Mouse (Mus musculus) natural killer cell, adult 2 months (primary cell): Measurements from ENCODE around the gene Vsir.

ENCODE experiments used
- DNase-seq, 2 experiments: peaks; one replicate each; pipeline ENCODE4 v3.0.0; 2022; ENCODE audit warnings: low spot score in 2 of 2

The Vsir gene

DNA sequence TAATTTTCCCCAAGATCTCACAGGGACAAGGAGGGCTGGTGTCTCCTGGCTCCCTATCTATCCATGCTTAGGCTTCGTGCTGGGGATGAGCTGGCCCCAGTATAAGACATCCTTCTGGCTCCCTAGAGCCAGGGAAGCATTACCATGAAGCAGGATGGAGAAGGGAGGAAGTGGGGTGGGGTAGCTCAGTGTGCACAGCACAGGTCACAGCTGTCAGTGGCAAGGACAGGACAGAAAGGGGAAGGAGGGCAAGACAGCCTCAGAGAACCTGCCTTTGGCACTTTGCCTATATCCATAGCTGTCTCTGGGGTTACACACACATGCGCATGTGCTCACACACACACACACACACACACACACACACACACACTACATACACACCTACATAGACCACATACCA, 41.7 kb downstream of the Vsir start:
- DNase-seq: no peak

DNA sequence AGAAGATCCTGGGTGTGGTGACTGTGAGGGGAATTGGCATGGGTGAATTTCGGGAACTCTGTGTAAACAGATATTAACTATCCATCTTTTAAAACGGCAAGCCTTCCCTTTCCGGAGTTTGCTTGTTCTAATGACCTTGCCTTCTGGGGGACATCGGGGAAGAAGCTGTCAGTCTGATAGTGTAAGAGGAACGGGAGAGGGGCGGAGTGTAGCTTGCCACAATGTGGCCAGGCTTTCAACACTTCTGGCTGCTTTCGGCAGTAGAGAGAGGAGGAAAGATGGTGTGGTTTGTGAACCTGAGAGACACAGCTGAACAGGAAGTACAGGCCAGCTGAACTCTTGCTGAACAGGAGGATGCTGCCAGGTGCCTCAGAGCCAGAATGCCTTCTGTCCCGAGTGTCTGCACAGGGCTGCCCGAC, 42.8 kb downstream of the Vsir start:
- peak; percentile 61 to 71 for DNase-seq

DNA sequence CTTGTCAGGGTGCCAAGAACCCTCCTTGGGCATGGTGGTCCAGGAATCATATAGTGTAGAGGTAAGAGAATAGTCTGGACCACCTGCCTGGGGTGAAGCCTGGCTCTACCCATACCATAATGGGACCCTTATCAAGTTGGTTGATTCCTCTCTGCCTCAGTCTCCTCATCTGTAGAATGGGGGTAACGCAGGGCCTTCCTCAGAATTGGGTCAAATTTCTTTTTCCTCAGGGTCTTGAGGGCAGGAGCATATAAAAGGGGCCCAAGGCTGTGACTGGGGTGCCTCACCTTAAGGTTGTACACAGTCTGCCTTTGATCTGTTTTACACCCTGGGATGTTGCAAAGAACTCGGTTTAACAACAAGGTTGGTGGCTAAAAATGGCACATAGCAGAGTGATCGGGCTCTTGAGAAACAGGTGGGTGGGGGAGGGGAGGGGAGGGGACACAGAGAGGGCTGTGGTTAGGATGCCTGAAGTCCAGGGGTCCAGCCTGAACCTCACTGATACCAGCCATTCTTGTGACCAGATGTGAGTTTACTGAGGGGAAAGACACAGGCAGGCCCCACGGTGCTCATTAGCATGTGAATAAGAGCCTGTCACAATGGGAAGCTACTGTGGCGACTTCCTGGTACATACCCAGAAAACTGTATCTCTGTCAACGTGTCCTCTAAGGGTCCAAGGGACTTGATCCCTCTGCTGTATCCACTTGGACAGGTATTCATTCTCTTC, 43.7 kb downstream of the Vsir start:
- DNase-seq: peak in 1 of 2 experiments; percentile 23

DNA sequence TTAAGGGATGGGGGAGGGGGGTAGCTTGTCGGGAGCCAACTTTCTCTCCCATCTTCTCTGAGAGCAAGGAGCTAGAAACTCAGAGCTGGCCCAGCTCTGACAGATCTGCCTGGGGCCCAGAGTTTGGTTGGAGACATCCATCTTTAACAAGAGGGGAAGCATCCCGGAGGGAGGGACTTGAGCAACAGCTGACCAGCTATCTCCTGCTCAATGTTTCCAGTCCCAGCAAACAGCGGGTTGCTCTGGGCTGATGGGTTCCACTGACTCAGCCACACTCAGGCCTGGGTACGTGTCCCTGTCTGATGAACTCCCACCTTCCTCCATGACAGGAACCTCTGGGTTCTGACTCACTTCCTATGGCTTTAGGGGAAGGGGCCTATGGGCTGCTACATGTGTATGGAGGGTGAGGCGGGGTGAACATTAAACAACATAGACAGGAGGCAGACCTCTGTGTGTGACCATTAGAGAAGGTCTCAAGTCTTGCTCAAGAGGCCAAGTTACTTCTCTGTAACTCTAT, 44.3 kb downstream of the Vsir start:
- no peak for DNase-seq

DNA sequence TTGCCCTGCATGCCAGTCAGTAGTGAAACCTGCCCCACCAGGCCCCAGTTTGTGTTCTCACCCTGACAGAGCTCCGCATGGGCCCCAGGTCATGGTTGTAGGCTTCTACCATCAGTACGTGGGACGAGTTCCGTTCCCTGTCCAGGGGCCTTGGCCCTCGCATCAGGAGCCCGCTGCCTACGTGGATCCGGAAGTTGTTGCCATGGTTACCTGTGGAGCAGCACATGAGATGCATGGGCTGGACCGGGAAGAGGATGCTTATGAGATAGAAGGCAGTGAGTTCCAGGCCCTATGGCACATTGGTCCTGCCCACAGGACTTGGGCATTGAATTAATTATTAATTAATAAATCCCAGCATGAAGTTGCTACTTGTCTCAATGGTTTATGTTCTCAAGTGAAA, 45.0 kb downstream of the Vsir start:
- DNase-seq: no peak

DNA sequence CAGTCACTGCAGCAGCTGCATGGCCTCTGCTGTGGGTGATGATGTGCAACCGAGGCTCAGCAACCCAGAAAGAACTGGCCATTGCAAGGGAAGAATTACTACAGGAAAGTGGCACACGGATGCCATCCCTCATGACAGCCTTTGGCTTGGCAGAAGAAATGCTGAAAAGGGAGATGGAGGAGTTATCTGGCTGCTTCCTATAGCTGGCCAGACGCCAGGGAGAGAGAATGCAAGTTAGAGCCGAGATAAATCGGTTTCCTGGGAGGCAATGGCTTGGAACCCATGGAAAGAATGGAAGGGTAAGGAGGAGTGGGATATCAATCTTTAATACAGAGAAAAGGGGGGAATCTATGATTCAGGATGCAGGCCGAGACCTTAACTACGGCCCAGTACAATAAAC, 48.3 kb downstream of the Vsir start:
- DNase-seq: no peak

DNA sequence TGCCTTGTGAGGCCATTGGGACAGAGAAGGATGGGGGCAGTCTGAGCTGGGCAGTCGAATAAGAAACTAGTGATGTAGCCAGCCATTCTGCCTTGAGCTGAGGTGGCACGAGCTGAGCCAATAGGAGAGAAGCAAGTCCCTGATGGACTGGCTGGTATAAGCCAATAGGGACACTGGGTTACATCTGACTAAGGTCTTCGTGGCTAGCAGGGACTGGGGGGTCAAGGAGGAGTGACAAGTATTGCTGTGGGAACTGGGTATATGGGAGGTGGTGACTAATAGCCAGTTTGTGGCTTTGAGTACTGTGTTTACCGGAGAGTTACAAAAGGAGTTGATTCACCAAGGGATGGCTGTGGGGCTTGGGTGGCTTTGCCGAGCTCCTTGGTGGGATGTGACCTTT, 49.0 kb downstream of the Vsir start:
- peak; percentile 32 to 60 for DNase-seq

DNA sequence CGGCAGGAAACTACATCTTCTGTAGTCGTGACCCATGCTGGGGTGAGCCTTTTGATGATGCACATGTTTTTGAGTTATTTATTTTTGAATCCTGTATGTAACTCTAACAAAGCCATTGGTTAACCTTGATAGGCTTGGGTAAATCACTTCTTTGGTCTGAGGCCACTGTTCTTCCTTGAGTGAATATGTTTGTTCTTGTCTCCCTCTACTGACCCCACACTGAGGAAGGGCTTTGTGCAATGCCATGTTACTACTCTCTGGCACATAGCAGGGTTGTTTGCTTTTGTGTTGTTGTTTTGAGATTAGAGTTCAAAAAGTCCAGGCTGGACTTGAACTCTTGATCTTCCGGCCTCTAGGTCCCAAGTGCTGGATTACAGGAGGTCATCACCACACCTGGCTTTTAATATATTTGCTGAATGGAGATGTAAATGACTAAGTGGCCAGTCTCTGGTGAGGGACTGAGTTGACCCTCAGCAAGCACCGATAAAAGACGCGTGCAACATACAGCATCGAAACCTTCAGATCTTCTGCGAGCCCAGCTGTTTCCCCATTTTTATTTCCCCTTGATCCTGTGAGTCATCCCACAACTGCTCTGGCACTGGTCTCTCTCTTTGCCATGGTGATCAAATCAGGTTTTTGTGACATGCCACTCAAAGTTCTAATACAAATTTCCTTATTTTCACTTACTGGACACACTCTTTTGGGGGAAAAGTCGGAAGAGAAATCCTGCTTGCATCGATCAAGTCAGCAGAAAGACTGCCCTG, 51.6 kb downstream of the Vsir start:
- DNase-seq: no peak

DNA sequence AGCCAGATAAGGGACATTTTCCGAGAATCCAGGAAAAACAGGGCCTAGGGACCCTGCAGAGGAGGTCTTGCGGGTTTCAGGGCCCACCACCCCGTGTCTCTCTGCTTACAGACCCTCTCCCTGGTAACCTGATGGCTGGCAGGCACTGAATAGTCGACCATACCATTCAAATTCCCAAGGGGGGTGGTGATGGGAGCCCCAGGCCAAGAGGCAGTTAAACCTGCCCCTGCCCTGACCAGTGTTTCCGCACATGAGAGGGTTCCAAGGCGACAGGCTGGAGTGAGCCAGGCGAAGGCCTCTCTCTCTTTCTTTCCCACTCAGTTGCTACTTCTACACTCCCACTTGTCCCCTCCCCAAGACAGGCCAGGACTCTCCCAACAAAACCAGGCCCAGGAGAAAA, 52.8 kb downstream of the Vsir start, which contains the start of gene Gm17455:
Gene Gm17455, plus strand, starts transcription at position 278 of the 400 bp plus-strand sequence.
- no peak for DNase-seq

DNA sequence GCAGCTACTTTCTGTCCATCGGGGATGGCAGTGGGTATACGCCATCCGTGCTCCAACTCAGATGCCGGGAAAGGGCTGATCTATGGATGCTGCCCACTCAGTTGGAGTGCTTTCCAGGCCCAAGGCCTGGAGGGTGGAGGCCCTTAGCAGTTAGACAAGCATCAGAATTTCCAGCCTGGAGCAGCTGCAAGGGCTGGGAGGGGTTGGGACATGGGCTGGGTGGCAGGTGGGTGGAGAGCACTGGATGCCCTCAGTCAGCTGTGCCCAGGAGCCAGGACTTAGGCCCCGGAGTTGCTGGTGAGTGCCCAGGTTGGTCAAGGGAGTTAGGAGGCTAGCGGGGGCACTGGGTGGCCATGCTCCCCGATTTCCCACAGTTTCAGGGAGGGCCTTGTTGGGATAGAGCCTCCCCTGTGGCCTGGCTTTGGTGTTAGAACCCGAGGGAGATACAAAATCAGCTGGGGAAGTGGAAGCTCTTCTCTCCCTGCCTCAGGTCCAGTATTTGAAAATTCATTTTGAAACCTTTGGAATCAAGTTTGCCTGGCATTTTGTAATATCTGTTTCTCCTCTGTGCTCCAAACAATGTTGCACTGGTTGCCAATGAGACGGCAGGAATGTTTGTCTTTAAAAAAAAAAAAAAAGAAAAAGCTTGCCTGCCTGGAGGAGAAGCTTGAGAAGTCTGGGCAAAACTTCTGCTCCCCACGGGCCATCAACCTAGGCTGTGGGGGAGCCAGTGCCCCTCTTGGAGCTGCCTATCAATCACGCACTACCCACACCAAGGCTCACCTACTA, 54.0 kb downstream of the Vsir start:
- DNase-seq: no peak

DNA sequence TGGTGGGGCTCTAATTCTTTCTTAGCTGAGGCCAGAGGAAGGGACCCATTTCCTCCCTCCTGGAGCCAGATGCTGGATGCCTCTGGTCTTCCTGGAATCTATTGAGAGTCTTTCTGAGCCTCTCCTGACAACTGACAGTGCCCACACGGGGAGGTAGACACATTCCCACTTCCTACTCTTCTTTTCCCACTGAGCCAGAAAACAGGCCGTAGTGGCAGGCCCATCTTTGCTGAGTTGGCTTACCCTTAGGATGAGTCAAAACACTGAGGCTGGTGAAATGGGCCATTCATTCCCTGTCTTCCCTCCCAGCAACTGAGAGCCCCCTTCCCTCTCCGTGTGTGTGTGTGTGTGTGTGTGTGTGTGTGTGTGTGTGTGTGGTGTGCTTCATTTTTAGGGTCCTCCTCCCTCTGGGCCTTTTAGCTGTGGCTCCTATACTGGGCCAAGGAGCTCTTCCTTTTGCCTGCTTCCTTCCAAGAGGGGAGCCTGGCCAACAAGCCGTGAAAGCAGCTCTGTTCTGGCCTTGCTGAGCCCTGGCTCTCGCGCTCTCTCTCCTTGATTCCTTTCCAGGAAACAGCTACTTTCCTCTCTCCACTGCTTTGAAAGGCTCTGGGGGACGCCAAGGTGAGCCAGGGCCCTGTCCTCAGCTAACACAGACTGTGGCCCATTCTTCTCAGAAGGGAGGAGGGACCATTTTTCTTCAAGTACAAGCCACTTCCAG, 59.0 kb downstream of the Vsir start:
- DNase-seq: no peak

DNA sequence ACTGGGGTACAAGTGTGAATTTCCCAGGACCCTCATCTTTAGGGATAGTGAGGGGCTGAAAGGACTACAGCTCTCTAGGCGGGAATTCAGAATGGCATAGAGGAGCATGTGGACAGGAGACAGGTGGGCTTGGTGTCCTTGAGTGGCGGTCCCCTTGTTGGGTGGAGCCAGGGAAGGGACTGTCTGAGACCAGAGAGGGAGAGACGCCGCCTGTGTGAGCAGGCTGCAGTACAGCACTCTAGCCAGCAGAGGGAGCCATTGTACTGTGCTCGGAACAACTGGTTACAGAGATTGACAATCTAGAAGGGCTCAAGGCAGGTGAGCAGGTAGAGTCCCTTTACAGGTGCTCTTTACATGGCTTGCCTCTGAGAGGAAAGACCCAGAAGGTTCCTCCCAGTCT, 61.2 kb downstream of the Vsir start:
- peak; percentile 55 to 70 for DNase-seq

DNA sequence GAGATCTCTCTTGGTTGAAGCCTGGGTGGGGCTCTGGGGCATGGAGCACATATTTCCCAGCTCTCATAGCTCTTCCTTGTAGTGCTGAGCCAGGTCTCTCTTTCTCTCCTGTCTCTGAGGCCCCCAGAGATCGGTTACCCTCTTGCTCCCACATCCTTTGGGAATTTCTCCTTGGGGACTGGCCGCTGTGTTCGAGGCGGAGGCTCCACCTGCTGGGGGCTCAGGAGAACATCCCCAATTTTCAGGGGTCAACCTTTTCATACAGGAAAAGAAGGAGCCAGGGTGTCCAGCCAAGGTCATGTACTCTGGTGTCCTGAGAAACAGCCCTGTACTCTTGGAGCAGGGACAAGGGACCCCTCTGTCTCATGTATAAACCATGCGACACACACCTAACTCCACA, 65.1 kb downstream of the Vsir start:
- DNase-seq: no peak

DNA sequence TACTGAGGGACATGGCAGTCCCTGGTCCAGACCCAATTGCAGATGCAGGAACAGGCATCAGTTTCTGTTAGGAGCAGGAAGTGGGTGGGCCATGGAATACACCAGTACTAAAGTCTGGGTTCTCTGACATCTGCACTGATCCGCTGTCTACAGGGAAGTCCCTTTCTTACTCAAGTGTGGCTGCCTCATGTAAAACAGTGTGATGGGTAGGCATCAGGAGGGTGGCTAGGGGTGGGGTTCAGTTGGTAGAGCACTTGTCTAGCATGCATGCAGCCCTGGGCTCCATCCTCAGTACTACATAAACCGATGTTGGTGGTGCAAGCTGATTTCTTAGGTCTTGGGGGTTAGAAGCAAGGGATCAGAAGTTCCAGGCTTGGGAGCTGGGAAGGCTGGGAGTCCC, 67.1 kb downstream of the Vsir start:
- DNase-seq: peak in 1 of 2 experiments; percentile 56

DNA sequence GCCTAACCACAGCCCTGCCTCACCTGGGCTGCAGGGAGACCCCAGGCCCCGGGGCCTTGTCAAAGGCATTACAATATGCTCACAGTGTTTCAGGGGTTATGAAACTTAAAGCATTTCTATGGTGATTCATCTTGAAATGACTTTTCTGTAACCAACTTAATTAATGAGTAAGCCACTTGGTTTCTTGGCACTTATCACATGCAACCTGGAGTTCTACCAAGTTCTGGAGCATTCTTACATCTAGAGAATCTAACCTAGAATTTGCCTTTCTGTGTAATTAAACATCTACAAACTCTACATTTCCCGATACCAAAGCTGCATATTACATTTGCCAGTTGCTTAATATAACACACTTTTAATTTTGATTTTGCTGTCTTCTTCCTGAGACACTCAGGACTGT, 70.4 kb downstream of the Vsir start:
- no peak for DNase-seq

DNA sequence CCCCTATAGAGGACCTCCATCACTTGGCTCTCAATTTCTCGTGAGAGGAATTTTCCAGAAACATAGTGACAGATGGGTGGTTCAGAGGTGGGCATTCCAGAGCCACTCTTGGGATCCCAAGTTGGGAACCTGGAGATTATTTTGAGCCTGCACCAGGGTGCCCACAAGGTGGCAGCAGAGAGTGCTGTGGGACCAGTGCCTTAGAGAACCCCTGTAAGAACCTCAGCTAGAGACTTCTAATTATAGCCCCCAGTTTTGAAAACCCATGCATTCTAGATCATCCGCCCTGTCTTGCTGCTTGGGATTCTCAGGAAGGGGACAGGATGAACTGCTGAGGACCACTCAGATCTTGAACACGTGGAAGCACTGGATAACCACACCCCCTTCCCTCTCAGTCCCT, 71.5 kb downstream of the Vsir start:
- DNase-seq: peak; percentile 25 to 47

DNA sequence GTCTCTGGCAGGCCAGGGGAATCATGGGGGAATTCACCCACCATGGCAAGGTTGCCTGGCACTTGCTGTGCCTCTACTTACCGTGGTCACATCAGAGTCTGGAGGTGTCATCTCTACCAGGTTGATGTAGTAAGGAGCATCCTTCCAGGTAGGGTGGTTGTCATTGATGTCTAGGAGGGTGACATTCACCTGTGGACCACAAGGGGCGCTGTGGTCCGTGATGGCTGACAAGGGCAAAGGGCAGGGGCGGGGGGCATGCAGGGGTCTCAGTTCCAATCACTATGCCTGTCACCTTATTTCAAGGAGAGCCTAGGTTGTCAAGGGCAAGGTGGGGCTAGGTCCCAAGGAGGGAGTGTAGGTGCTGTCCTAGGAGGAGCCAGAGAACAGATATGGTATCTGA, 73.0 kb downstream of the Vsir start:
- no peak for DNase-seq
